Mouse (Mus musculus): ENCODE measurements around the gene Olfr572.

GRCm38 (mm10) chr7:102948167-102948566, 24.0 kb downstream of the Olfr572 start, which contains the start of gene Olfr574:
- TF ChIP-seq POLR2A (IDR thresholded peaks at IDR 0.05; ENCODE audit: low read depth, low read length) = no peak
- no peak for TF ChIP-seq E2F4 (IDR thresholded peaks at IDR 0.05; ENCODE audit: insufficient replicate concordance, low read depth, low read length)
- TF ChIP-seq RAD21 (IDR thresholded peaks at IDR 0.05; ENCODE audit: low read depth, low read length) = no peak
- no peak for TF ChIP-seq CHD1 (IDR thresholded peaks at IDR 0.05; ENCODE audit: low read depth, low read length)
- no peak for TF ChIP-seq CTCF (conservative IDR thresholded peaks at IDR 0.05 in 1 of 2, IDR thresholded peaks at IDR 0.05 in 1 of 2; ENCODE audit: low read depth in 2 of 2, low read length in 2 of 2)

Data from CH12.LX (cell line).